Mouse (Mus musculus) liver, adult 2 months (tissue): Measurements from ENCODE around the gene Lactbl1.

Experiments
- CTCF ChIP-seq: fragments of 200-500 bp; IDR thresholded peaks from 2 replicates; pipeline ENCODE4 v1.5.1; 2011; ENCODE audit warnings: low read depth, low read length, control low read depth
- POLR2A ChIP-seq: fragments of 200-500 bp; IDR thresholded peaks from 2 replicates; pipeline ENCODE4 v1.6.1; 2011; ENCODE audit warnings: low read length, control low read depth; ENCODE audit not compliant: insufficient read depth; ENCODE audit errors: extremely low read depth

GRCm38 (mm10) chr4:136685431-136685869 lies 63.0 kb downstream of the Lactbl1 start:
- TF ChIP-seq CTCF: no peak
- TF ChIP-seq POLR2A: no peak
